Mouse (Mus musculus) kidney, adult 11 months (tissue): ENCODE data around the gene Osgep.
A peak's percentile ranks its signal among the peaks of the same experiment; 100 is the strongest.
"Not testable (repeated sequence)": the region's sequence is repeated elsewhere in the genome, so short reads cannot be mapped to it uniquely, and the experiment has no call there.

Experiments
- DNase-seq: peaks from one replicate; pipeline ENCODE4 v3.0.0; 2022

The Osgep gene

DNA sequence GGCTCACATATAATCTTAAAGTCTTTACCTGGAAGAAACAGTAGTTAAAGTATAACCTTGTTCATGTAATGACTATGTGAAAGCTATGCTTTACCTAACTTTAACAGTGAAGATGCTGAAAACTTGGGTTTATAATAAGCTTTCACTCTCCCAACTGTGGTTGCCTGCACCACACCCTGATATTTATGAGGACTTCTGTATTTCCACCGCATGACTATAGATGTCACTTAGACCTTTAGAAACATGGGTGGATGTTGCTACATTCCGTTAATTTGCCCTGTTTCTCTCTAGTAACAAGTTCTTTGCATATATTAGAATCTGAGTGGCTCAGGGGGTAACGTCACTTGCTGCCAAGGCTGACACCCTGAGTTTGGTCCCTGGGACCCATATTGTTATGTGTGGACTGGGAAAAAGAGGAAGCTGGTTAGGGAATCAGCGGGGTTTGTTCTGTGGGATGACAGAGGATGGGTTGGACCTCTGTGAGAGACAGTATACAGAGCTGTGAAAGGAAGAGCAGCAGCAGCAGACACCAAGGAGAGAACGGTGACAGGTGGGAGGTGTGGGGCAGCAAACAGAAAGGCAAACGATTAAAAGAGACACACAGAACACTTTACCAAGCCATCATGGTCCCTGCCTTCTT is 49.0 kb downstream of the Osgep start:
- DNase-seq: no peak

- DNase-seq: no peak
Observed at GRCm38 (mm10) chr14:50875175-50875574, 49.5 kb downstream of the Osgep start.

DNA sequence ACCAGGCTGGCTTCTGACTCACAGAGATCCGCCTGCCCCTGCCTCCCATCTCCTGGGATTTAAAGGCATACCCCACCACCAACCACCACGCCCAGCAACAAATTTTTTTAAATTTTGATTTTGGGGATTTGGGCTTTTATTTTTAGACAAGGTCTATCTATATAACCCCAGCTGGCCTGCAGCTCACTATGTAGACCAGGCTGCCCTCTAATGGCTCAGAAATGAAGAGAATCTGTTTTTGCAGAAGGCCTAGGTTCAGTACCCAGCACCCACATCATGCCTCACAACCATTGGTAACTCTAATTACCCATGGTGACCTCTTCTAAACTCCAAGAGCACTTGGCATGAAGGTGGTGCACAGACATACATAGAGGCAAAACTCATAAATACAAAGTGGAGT is 53.4 kb downstream of the Osgep start:
- DNase-seq: no peak

DNA sequence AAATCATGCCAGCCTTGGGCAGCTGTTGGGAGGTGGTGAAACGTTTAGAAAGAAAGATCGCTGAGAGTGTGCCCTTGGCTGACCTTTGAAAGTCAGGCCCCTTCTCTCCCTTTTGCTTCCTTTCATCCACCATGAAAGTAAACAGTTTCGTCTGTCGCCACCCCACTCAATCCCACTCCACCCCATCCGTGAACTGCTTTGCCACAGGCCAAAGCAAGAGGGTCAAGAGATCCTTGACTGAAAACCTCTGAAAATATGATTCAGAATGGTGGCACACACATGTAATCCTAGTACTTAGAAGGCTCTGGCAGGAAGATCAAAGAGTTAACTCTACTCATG is 53.9 kb downstream of the Osgep start:
- no peak for DNase-seq

DNA sequence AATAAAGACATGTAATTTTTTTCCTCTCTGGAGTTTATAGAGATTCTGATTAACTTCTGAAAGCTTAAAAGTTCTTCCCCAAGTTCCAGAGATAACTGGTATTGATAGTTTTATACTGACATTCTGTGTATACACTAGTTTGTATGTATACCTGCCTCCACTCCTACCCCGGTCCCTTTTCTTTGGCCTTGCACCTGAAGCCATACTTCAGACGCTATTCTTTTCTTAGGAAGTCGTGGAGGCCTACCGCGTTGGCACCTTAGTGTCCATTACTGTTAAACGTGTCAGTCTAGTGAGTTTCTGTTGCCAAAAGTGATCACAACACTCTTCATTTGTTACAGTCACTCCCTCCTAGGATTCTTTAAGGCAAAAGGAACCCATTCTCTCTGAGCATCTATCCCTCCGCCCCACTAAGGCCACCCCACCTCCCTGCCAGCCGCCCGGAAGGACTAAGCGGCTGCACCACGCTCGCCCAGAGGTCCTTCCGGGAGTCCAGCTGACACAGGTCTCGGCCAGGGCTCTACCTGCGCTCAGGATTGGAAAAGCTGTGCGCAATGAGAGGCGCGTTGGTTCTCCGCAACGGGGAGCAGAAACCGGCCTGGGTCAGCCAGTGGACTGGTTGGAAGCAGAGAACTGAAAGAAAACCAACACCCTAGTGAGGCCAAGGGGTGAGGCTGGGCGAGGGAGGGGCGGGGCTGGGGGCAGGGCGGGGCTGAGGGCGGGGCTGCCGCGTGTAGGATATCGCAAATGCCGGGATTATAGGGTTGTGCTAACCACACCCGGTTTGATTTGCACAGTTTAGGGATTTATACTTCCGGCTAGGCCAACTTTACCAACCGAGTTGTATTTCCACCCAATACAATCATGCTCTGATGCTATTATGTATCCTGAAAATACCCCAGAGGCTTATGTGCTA is 54.5 kb downstream of the Osgep start, which contains the start of gene Tep1:
TSS of gene Tep1 (minus strand) at position 672 of the 916 bp plus-strand sequence.
- peak; percentile 83 for DNase-seq

GRCm38 (mm10) chr14:50868656-50869055 is 56.0 kb downstream of the Osgep start:
- DNase-seq: no peak

DNA sequence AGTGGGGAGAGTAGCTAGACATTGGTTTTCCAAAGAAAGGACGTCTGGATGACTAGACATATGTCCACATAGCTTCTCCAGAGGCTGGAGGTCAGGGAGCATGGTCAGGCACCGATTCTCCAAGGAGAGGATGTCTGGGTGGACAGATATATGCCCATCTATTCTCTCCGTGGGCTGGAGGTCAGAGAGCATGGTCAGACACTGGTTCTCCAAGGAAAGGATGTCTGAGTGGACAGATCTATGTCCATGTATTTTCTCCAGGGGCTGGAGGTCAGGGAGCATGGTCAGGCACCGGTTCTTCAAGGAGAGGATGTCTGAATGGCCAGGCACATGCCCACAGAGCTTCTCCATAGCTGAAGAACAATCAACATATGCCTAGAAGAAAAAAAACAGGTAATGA is 56.5 kb downstream of the Osgep start:
- DNase-seq: no peak

DNA sequence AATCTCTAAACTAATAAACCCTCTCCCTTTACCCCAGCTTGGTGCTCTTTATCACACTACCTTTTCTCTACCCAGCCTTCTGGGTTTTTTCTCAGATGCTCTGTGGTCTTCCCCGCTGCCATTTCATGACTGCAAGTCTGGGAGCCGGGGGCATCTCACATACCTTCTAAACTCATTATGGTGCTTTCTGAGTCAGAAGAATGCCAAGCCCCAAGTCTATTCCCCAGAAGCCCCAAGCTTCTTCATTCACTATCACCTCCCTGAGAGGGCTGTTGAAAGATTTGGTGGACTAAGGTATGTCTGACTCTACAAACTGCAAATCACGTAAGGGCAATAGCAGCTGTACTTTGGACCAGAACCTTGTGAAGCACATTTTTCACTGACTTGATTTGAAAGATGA is 57.7 kb downstream of the Osgep start:
- no peak for DNase-seq

DNA sequence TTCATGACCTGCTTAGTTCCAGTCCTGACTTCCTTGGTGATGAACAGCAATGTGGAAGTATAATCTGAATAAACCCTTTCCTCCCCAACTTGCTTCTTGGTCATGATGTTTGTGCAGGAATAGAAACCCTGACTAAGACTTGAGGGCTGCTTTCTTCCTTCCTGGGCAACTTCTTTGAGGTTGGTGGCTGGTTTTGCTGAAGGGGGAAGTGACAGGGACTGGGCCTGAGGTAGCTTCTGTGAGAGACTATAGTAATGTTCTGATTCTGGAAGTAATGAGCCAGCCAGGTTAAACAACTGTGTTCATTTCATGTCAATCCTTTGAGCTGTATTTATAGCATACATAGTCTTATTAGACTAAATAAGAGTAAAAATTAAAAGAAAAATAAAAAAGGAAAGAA is 59.7 kb downstream of the Osgep start:
- not testable (repeated sequence) for DNase-seq

GRCm38 (mm10) chr14:50862641-50863040 is 62.1 kb downstream of the Osgep start:
- DNase-seq: no peak
